Mouse (Mus musculus): ENCODE measurements around the gene Glrx.

- no peak for TF ChIP-seq CTCF (IDR thresholded peaks at IDR 0.05; ENCODE audit: low read depth, low read length)
- TF ChIP-seq GATA2 (IDR thresholded peaks at IDR 0.05; ENCODE audit: borderline replicate concordance, low read depth, low read length), result no peak
Observed at GRCm38 (mm10) chr13:75847027-75847426, 7.4 kb downstream of the Glrx start.

Measured in G1E (cell line).